Mouse (Mus musculus): ENCODE measurements around the gene Nifk.

DNA sequence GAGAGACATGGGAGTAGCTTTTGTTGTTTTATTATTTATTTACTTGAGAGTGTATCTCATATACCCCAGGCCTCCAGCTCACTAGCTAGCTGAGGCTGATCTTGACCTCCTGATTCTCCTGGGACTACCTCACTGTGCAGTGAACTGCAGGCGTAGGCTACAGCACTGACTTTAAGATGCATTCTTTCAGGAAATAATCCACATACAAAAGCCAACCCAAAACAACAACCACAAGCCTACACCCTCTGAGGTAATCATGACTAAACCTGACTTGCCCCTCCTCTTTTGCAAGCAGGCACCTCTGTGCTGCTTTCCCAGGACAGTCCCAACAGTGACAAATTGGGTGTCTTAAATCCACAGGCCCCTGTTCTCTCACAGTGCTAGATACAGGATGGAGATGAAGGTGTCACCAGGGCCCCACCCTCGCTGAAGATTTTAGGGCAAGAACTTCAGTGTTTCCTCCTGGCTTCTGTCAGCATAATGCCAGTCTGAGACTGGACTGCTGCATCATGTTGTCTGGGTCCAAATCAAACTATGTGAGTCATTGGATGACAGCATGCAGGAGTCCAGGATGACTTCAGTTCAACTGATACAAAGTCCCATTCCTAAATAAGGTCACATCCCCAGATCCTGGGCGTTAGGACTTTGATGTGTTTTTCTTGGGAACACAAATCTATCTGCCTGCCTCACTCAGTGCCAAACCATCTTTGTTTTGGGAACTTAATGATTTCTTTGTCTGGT, 47.3 kb downstream of the Nifk start:
- TF ChIP-seq POLR2A (IDR thresholded peaks at IDR 0.05; ENCODE audit: borderline replicate concordance, low read depth, low read length) (no peak), CTCF (IDR thresholded peaks at IDR 0.05; ENCODE audit: low read depth, low read length) (no peak)

Data from bone marrow macrophage, adult 2 months (primary cell).